Mouse (Mus musculus): ENCODE measurements at regions not wholly inside any gene's neighbourhood (a gene's known extent, or its start where the extent isn't known, plus 50 kb on each side); places are given as distances from the start of the nearest gene placed in this dataset. TPM values are rescaled to one million over a fixed set of nuclear protein-coding genes. Genes with fewer than 3 reads are reported as not detected.
A peak's percentile ranks its signal among the peaks of the same experiment; 100 is the strongest.

- no peaks in the 10 kb centered on the region for H3K27me3 ChIP-seq (ENCODE audit: insufficient read depth, low read length)
- H3K4me1 ChIP-seq (ENCODE audit: insufficient read depth, low read length): no peaks in the 10 kb centered on the region
- no peak overlapping the region for H3K4me2 ChIP-seq (replicated peaks; ENCODE audit: low read depth, low read length)
- 67% methylated on average over 3 of the region's 3 CpGs for WGBS
- ATAC-seq (ENCODE audit: low FRiP score, low TSS enrichment): no peak
- H3K9me3 ChIP-seq (ENCODE audit: low read length): no peaks in the 10 kb centered on the region
- H3K36me3 ChIP-seq (ENCODE audit: insufficient read depth, low read length): no peaks in the 10 kb centered on the region
- no peak overlapping the region for H3K4me3 ChIP-seq (ENCODE audit: low read length)
- no peak overlapping the region for H3K27ac ChIP-seq (ENCODE audit: low read length)
- H3K9ac ChIP-seq (replicated peaks; ENCODE audit: low read length): no peak overlapping the region
Measured at GRCm38 (mm10) chr5:83533901-83534300, 178.9 kb upstream of the Tecrl start.

- H3K27ac ChIP-seq (ENCODE audit: low read length): no peak overlapping the region
- H3K4me3 ChIP-seq (ENCODE audit: low read length): no peak overlapping the region
- H3K4me1 ChIP-seq (ENCODE audit: insufficient read depth, low read length): no peaks in the 10 kb centered on the region
- no peaks in the 10 kb centered on the region for H3K9me3 ChIP-seq (ENCODE audit: low read length)
- no peak for ATAC-seq (ENCODE audit: low FRiP score, low TSS enrichment)
- 69% methylated on average over 1 of the region's 1 CpGs for WGBS
- H3K36me3 ChIP-seq (ENCODE audit: insufficient read depth, low read length): no peaks in the 10 kb centered on the region
- H3K27me3 ChIP-seq (ENCODE audit: insufficient read depth, low read length): no peaks in the 10 kb centered on the region
- no peak overlapping the region for H3K4me2 ChIP-seq (replicated peaks; ENCODE audit: low read depth, low read length)
- no peak overlapping the region for H3K9ac ChIP-seq (replicated peaks; ENCODE audit: low read length)
Measured at GRCm38 (mm10) chr5:83518661-83519060, 163.7 kb upstream of the Tecrl start.

GRCm38 (mm10) chr5:83484135-83484534 is 129.1 kb upstream of the Tecrl start:
- Histone ChIP-seq H3K4me3 (ENCODE audit: low read length) (no peak overlapping the region), H3K9ac (replicated peaks; ENCODE audit: low read length) (no peak overlapping the region), H3K9me3 (ENCODE audit: low read length) (no peaks in the 10 kb centered on the region), H3K4me1 (ENCODE audit: insufficient read depth, low read length) (no peaks in the 10 kb centered on the region), H3K27me3 (ENCODE audit: insufficient read depth, low read length) (no peaks in the 10 kb centered on the region), H3K4me2 (replicated peaks; ENCODE audit: low read depth, low read length) (no peak overlapping the region), H3K27ac (ENCODE audit: low read length) (no peak overlapping the region), H3K36me3 (ENCODE audit: insufficient read depth, low read length) (no peaks in the 10 kb centered on the region)
- no peak for ATAC-seq (ENCODE audit: low FRiP score, low TSS enrichment)
- WGBS: 17% methylated on average over 1 of the region's 1 CpGs

- Histone ChIP-seq H3K27ac (ENCODE audit: low read length) (no peak overlapping the region), H3K4me2 (replicated peaks; ENCODE audit: low read depth, low read length) (no peak overlapping the region), H3K36me3 (ENCODE audit: insufficient read depth, low read length) (no peaks in the 10 kb centered on the region), H3K27me3 (ENCODE audit: insufficient read depth, low read length) (no peaks in the 10 kb centered on the region), H3K4me1 (ENCODE audit: insufficient read depth, low read length) (no peaks in the 10 kb centered on the region), H3K4me3 (ENCODE audit: low read length) (no peak overlapping the region), H3K9ac (replicated peaks; ENCODE audit: low read length) (no peak overlapping the region), H3K9me3 (ENCODE audit: low read length) (no peaks in the 10 kb centered on the region)
- peak; percentile 49; the same call in 1 of the 2 replicates for ATAC-seq (ENCODE audit: low FRiP score, low TSS enrichment)
- WGBS: 4% methylated on average over 3 of the region's 3 CpGs
Measured at GRCm38 (mm10) chr5:83440259-83440658, 85.3 kb upstream of the Tecrl start.

GRCm38 (mm10) chr5:83436510-83436909 is 81.5 kb upstream of the Tecrl start:
- WGBS: 74% methylated on average over 1 of the region's 1 CpGs
- Histone ChIP-seq H3K27ac (ENCODE audit: low read length) (no peak overlapping the region), H3K27me3 (ENCODE audit: insufficient read depth, low read length) (no peaks in the 10 kb centered on the region), H3K9me3 (ENCODE audit: low read length) (no peaks in the 10 kb centered on the region), H3K36me3 (ENCODE audit: insufficient read depth, low read length) (no peaks in the 10 kb centered on the region), H3K4me2 (replicated peaks; ENCODE audit: low read depth, low read length) (no peak overlapping the region), H3K9ac (replicated peaks; ENCODE audit: low read length) (no peak overlapping the region), H3K4me3 (ENCODE audit: low read length) (no peak overlapping the region), H3K4me1 (ENCODE audit: insufficient read depth, low read length) (no peaks in the 10 kb centered on the region)
- no peak for ATAC-seq (ENCODE audit: low FRiP score, low TSS enrichment)

GRCm38 (mm10) chr5:83421708-83422107 is 66.7 kb upstream of the Tecrl start:
- H3K27me3 ChIP-seq (ENCODE audit: insufficient read depth, low read length): no peaks in the 10 kb centered on the region
- H3K4me1 ChIP-seq (ENCODE audit: insufficient read depth, low read length): no peaks in the 10 kb centered on the region
- no peak overlapping the region for H3K27ac ChIP-seq (ENCODE audit: low read length)
- H3K4me2 ChIP-seq (replicated peaks; ENCODE audit: low read depth, low read length): no peak overlapping the region
- no peak overlapping the region for H3K9ac ChIP-seq (replicated peaks; ENCODE audit: low read length)
- H3K4me3 ChIP-seq (ENCODE audit: low read length): no peak overlapping the region
- 77% methylated on average over 5 of the region's 5 CpGs for WGBS
- H3K9me3 ChIP-seq (ENCODE audit: low read length): no peaks in the 10 kb centered on the region
- H3K36me3 ChIP-seq (ENCODE audit: insufficient read depth, low read length): no peaks in the 10 kb centered on the region
- no peak for ATAC-seq (ENCODE audit: low FRiP score, low TSS enrichment)

GRCm38 (mm10) chr5:83410221-83410620 is 55.2 kb upstream of the Tecrl start:
- Histone ChIP-seq H3K27me3 (ENCODE audit: insufficient read depth, low read length) (no peaks in the 10 kb centered on the region), H3K27ac (ENCODE audit: low read length) (no peak overlapping the region), H3K9ac (replicated peaks; ENCODE audit: low read length) (no peak overlapping the region), H3K36me3 (ENCODE audit: insufficient read depth, low read length) (no peaks in the 10 kb centered on the region), H3K9me3 (ENCODE audit: low read length) (no peaks in the 10 kb centered on the region), H3K4me2 (replicated peaks; ENCODE audit: low read depth, low read length) (no peak overlapping the region), H3K4me3 (ENCODE audit: low read length) (no peak overlapping the region), H3K4me1 (ENCODE audit: insufficient read depth, low read length) (no peaks in the 10 kb centered on the region)
- no peak for ATAC-seq (ENCODE audit: low FRiP score, low TSS enrichment)
- WGBS: 88% methylated on average over 2 of the region's 2 CpGs

GRCm38 (mm10) chr5:83405266-83405954 is 50.4 kb upstream of the Tecrl start:
- H3K4me3 ChIP-seq (ENCODE audit: low read length): no peak overlapping the region
- no peak overlapping the region for H3K9ac ChIP-seq (replicated peaks; ENCODE audit: low read length)
- H3K9me3 ChIP-seq (ENCODE audit: low read length): no peaks in the 10 kb centered on the region
- no peaks in the 10 kb centered on the region for H3K4me1 ChIP-seq (ENCODE audit: insufficient read depth, low read length)
- no peak for ATAC-seq (ENCODE audit: low FRiP score, low TSS enrichment)
- 74% methylated on average over 4 of the region's 4 CpGs for WGBS
- no peak overlapping the region for H3K4me2 ChIP-seq (replicated peaks; ENCODE audit: low read depth, low read length)
- H3K27me3 ChIP-seq (ENCODE audit: insufficient read depth, low read length): no peaks in the 10 kb centered on the region
- H3K36me3 ChIP-seq (ENCODE audit: insufficient read depth, low read length): no peaks in the 10 kb centered on the region
- no peak overlapping the region for H3K27ac ChIP-seq (ENCODE audit: low read length)

Small RNA genes in the stretch of these regions (microRNA-seq; reads per million reads assigned to microRNA genes)
- gene Gm44303: not detected

All from kidney, embryonic 16.5 days (tissue).